ENCODE assay signal across 8 mouse cellular contexts in genomic region chr4:40971744-40972143, GRCm38 (mm10). TPM values are rescaled to one million over a fixed set of nuclear protein-coding genes. Genes with fewer than 3 reads are reported as not detected.
A peak's percentile ranks its signal among the peaks of the same experiment; 100 is the strongest.
DNase-seq lines count a peak whose midpoint lies in the region; ATAC-seq and TF ChIP-seq lines count a peak whose summit lies in the region.

No protein-coding gene starts in this region.

- no peak overlapping the region for H3K27ac ChIP-seq in cortical plate, adult 2 months (ENCODE audit: insufficient read depth, low read length)
- no peak overlapping the region for H3K27ac ChIP-seq in heart, embryonic 16.5 days (ENCODE audit: low read length)
- H3K27ac ChIP-seq in limb, embryonic 13.5 days: peak overlapping the region; percentile 93; the same call in 1 of the 2 replicates
- H3K27ac ChIP-seq in midbrain, embryonic 13.5 days: no peak overlapping the region

- peak overlapping the region; percentile 98 for H3K4me3 ChIP-seq in E14TG2a.4 (replicated peaks; ENCODE audit: low read length)
- H3K4me3 ChIP-seq in cortical plate, adult 2 months (ENCODE audit: insufficient read depth, low read length): peak overlapping the region; percentile 77
- peak overlapping the region; percentile 93 for H3K4me3 ChIP-seq in heart, embryonic 16.5 days (ENCODE audit: low read length)
- H3K4me3 ChIP-seq in limb, embryonic 13.5 days: peak overlapping the region; percentile 97
- peak overlapping the region; percentile 97 for H3K4me3 ChIP-seq in midbrain, embryonic 13.5 days (replicated peaks)

- no peak for ATAC-seq in heart, embryonic 16.5 days (replicated peaks; ENCODE audit: extremely low read depth, insufficient read depth, low FRiP score)
- ATAC-seq in limb, embryonic 13.5 days (ENCODE audit: low FRiP score, low read depth): no peak
- ATAC-seq in midbrain, embryonic 13.5 days: no peak

- H3K4me1 ChIP-seq in E14TG2a.4 (replicated peaks; ENCODE audit: low read depth, low read length): peaks cover 50% of the 10 kb centered on the region
- peaks cover 6% of the 10 kb centered on the region; the same call in 1 of the 2 replicates for H3K4me1 ChIP-seq in cortical plate, adult 2 months (ENCODE audit: control insufficient read depth, insufficient read depth, low read length)
- peaks cover 20% of the 10 kb centered on the region for H3K4me1 ChIP-seq in heart, embryonic 16.5 days (ENCODE audit: control insufficient read depth, insufficient read depth, low read length)
- H3K4me1 ChIP-seq in limb, embryonic 13.5 days: peaks cover 25% of the 10 kb centered on the region
- peaks cover 22% of the 10 kb centered on the region for H3K4me1 ChIP-seq in midbrain, embryonic 13.5 days (replicated peaks)

- H3K9ac ChIP-seq in heart, embryonic 16.5 days (ENCODE audit: low read length): peak overlapping the region; percentile 93; the same call in 1 of the 2 replicates
- H3K9ac ChIP-seq in limb, embryonic 13.5 days: peak overlapping the region; percentile 88
- H3K9ac ChIP-seq in midbrain, embryonic 13.5 days (replicated peaks): peak overlapping the region; percentile 87

- peak; percentile 84 for TF ChIP-seq CTCF in E14TG2a.4 (conservative IDR thresholded peaks at IDR 0.05; ENCODE audit: low read length)
- peak; percentile 48; the same call in 1 of the 2 replicates for TF ChIP-seq CTCF in cortical plate, adult 2 months (IDR thresholded peaks at IDR 0.05; ENCODE audit: extremely low read depth, insufficient read depth, low read length)

- 22% methylated on average over 13 of the region's 13 CpGs for WGBS in heart, embryonic 16.5 days
- WGBS in limb, embryonic 13.5 days: 26% methylated on average over 13 of the region's 13 CpGs
- WGBS in midbrain, embryonic 13.5 days: 26% methylated on average over 13 of the region's 13 CpGs

- H3K9me3 ChIP-seq in E14TG2a.4 (ENCODE audit: low read length): no peaks in the 10 kb centered on the region
- no peaks in the 10 kb centered on the region for H3K9me3 ChIP-seq in heart, embryonic 16.5 days (replicated peaks; ENCODE audit: control insufficient read depth, low read length)
- H3K9me3 ChIP-seq in limb, embryonic 13.5 days: no peaks in the 10 kb centered on the region
- no peaks in the 10 kb centered on the region for H3K9me3 ChIP-seq in midbrain, embryonic 13.5 days

- peaks cover 63% of the 10 kb centered on the region for H3K36me3 ChIP-seq in E14TG2a.4 (ENCODE audit: insufficient read depth, low read length)
- peaks cover 9% of the 10 kb centered on the region for H3K36me3 ChIP-seq in heart, embryonic 16.5 days (ENCODE audit: control insufficient read depth, insufficient read depth)
- peaks cover 23% of the 10 kb centered on the region for H3K36me3 ChIP-seq in limb, embryonic 13.5 days
- peaks cover 11% of the 10 kb centered on the region for H3K36me3 ChIP-seq in midbrain, embryonic 13.5 days

- H3K4me2 ChIP-seq in heart, embryonic 16.5 days (ENCODE audit: low read depth, low read length): peak overlapping the region; percentile 75
- H3K4me2 ChIP-seq in limb, embryonic 13.5 days (replicated peaks): peak overlapping the region; percentile 76
- peak overlapping the region; percentile 80 for H3K4me2 ChIP-seq in midbrain, embryonic 13.5 days (replicated peaks)

- H3K27me3 ChIP-seq in E14TG2a.4 (ENCODE audit: insufficient read depth, low read length): no peaks in the 10 kb centered on the region
- H3K27me3 ChIP-seq in heart, embryonic 16.5 days (ENCODE audit: control insufficient read depth, insufficient read depth, low read length): no peaks in the 10 kb centered on the region
- no peaks in the 10 kb centered on the region for H3K27me3 ChIP-seq in limb, embryonic 13.5 days
- no peaks in the 10 kb centered on the region for H3K27me3 ChIP-seq in midbrain, embryonic 13.5 days

- no peak for TF ChIP-seq POLR2A in cortical plate, adult 2 months (IDR thresholded peaks at IDR 0.05; ENCODE audit: extremely low read depth, insufficient read depth, low read length)

- intact Hi-C loops in left cerebral cortex, postnatal 36 days (cut with DNase I): loop anchor here (2.0 kb wide), 1 partner anchor 23 kb away; the partner anchor contains the start of genes Bag1 and Chmp5

- DNase-seq in B cell, adult 2 months: peak; percentile 76 to 77
- DNase-seq in testis, postnatal 10 days (ENCODE audit: low spot score): peak; percentile 76
- no peak for DNase-seq in left cerebral cortex, postnatal 36 days (ENCODE audit: low spot score in 2 of 2)

RNA-seq across cellular contexts. Expression of gene Nfx1, which starts 1.0 kb away (rescaled TPM):
- 84.9 and 87.1 TPM in 2 replicates for polyA plus RNA-seq in cortical plate, adult 2 months (2012; rRNA removed)
- polyA plus RNA-seq in heart, embryonic 16.5 days (2015; fragmentation: Nextera tagmentation; extraction: Ambion mirVana): 55.6 and 57.6 TPM in 2 replicates
- 99.0 and 106 TPM in 2 replicates for polyA plus RNA-seq in limb, embryonic 13.5 days (2015; fragmentation: Nextera tagmentation; extraction: Ambion mirVana)
- polyA plus RNA-seq in midbrain, embryonic 13.5 days (2015; fragmentation: Nextera tagmentation; extraction: Ambion mirVana): 107 and 109 TPM in 2 replicates
- total RNA-seq in left cerebral cortex, postnatal 36 days (2021): 10 to 100 TPM; 67.3 to 78.5 TPM

RNA-seq across cellular contexts. Expression of gene Chmp5, which starts 23.5 kb away (rescaled TPM):
- polyA plus RNA-seq in cortical plate, adult 2 months (2012; rRNA removed): 102 and 106 TPM in 2 replicates
- polyA plus RNA-seq in heart, embryonic 16.5 days (2015; fragmentation: Nextera tagmentation; extraction: Ambion mirVana): 75.8 and 75.9 TPM in 2 replicates
- polyA plus RNA-seq in limb, embryonic 13.5 days (2015; fragmentation: Nextera tagmentation; extraction: Ambion mirVana): 111 and 112 TPM in 2 replicates
- polyA plus RNA-seq in midbrain, embryonic 13.5 days (2015; fragmentation: Nextera tagmentation; extraction: Ambion mirVana): 184 and 194 TPM in 2 replicates
- 10 to 100 TPM; 81.2 to 81.6 TPM for total RNA-seq in left cerebral cortex, postnatal 36 days (2021)

RNA-seq across cellular contexts. Expression of gene Bag1, which starts 23.6 kb away (rescaled TPM):
- 164 and 177 TPM in 2 replicates for polyA plus RNA-seq in cortical plate, adult 2 months (2012; rRNA removed)
- 189 and 218 TPM in 2 replicates for polyA plus RNA-seq in heart, embryonic 16.5 days (2015; fragmentation: Nextera tagmentation; extraction: Ambion mirVana)
- polyA plus RNA-seq in limb, embryonic 13.5 days (2015; fragmentation: Nextera tagmentation; extraction: Ambion mirVana): 205 and 213 TPM in 2 replicates
- 182 and 186 TPM in 2 replicates for polyA plus RNA-seq in midbrain, embryonic 13.5 days (2015; fragmentation: Nextera tagmentation; extraction: Ambion mirVana)
- total RNA-seq in left cerebral cortex, postnatal 36 days (2021): 100 to 1,000 TPM; 170 to 211 TPM

RNA-seq across cellular contexts. Expression of gene Spink4, which starts 51.9 kb away (rescaled TPM):
- 0.73 TPM in 1 of 2 replicates, not detected in the other for polyA plus RNA-seq in cortical plate, adult 2 months (2012; rRNA removed)
- 5.4 and 6.4 TPM in 2 replicates for polyA plus RNA-seq in heart, embryonic 16.5 days (2015; fragmentation: Nextera tagmentation; extraction: Ambion mirVana)
- polyA plus RNA-seq in limb, embryonic 13.5 days (2015; fragmentation: Nextera tagmentation; extraction: Ambion mirVana): not detected in 2 replicates
- polyA plus RNA-seq in midbrain, embryonic 13.5 days (2015; fragmentation: Nextera tagmentation; extraction: Ambion mirVana): not detected in 2 replicates
- not detected for total RNA-seq in left cerebral cortex, postnatal 36 days (2021)

Comparison
In these comparisons a context has a peak if more than half of its experiments do, and no peak if none do; other contexts are left out.
1. DNase-seq: peak in B cell, adult 2 months (2 of 2) and testis, postnatal 10 days (single experiment); none in left cerebral cortex, postnatal 36 days (0 of 2).
2. Peak in every context shown above with its lines, with median percentiles within 50 percentile points of each other: H3K4me3 ChIP-seq, H3K4me2 ChIP-seq and H3K9ac ChIP-seq.